Mouse (Mus musculus): ENCODE data around the gene Tial1. TPM values are rescaled to one million over a fixed set of nuclear protein-coding genes. Genes with fewer than 3 reads are reported as not detected.

Tial1 gene
- polyA plus RNA-seq, 1 experiment, result 36.0 TPM

GRCm38 (mm10) chr7:128392071-128392971 lies 69.2 kb downstream of the Tial1 start:
- 0 out of 2 replicates have a peak overlapping the region, but pooled peaks have one; percentile 6 for H3K27ac ChIP-seq (ENCODE audit: control insufficient read depth, insufficient read depth, low read depth, low read length)
- peaks cover 11% of the 10 kb centered on the region for H3K4me1 ChIP-seq (ENCODE audit: control insufficient read depth, insufficient read depth, low read length)
- H3K27me3 ChIP-seq (ENCODE audit: control insufficient read depth, insufficient read depth, low read length), result no peaks in the 10 kb centered on the region
- H3K4me3 ChIP-seq (ENCODE audit: control insufficient read depth, low read depth, low read length), result no peak overlapping the region
- TF ChIP-seq CTCF (IDR thresholded peaks at IDR 0.05; ENCODE audit: control insufficient read depth, insufficient read depth, insufficient replicate concordance, low read depth, low read length) (no peak), POLR2A (IDR thresholded peaks at IDR 0.05; ENCODE audit: control insufficient read depth, low read depth, low read length) (no peak)
- no peaks in the 10 kb centered on the region for H3K36me3 ChIP-seq (ENCODE audit: control insufficient read depth, insufficient read depth, low read length)

- Histone ChIP-seq H3K36me3 (ENCODE audit: control insufficient read depth, insufficient read depth, low read length) (no peaks in the 10 kb centered on the region), H3K27ac (ENCODE audit: control insufficient read depth, insufficient read depth, low read depth, low read length) (no peak overlapping the region), H3K4me3 (ENCODE audit: control insufficient read depth, low read depth, low read length) (no peak overlapping the region), H3K4me1 (ENCODE audit: control insufficient read depth, insufficient read depth, low read length) (peaks cover 11% of the 10 kb centered on the region), H3K27me3 (ENCODE audit: control insufficient read depth, insufficient read depth, low read length) (no peaks in the 10 kb centered on the region)
- TF ChIP-seq CTCF (IDR thresholded peaks at IDR 0.05; ENCODE audit: control insufficient read depth, insufficient read depth, insufficient replicate concordance, low read depth, low read length) (no peak), POLR2A (IDR thresholded peaks at IDR 0.05; ENCODE audit: control insufficient read depth, low read depth, low read length) (no peak)
Measured at GRCm38 (mm10) chr7:128391267-128392057, 70.1 kb downstream of the Tial1 start.

Other genes with a start within 250 kb of the Tial1 start
- 11.4 and 12.1 TPM in 2 replicates for gene Armc5, start 224.4 kb downstream of the Tial1 start, polyA plus RNA-seq (2012; rRNA removed)
- 8.1 and 9.5 TPM in 2 replicates for gene 9130023H24Rik, start 223.7 kb downstream of the Tial1 start, polyA plus RNA-seq (2012; rRNA removed)
- 3.7 and 5.2 TPM in 2 replicates for gene Tgfb1i1, start 214.9 kb downstream of the Tial1 start, polyA plus RNA-seq (2012; rRNA removed)
- gene Slc5a2, start 196.1 kb downstream of the Tial1 start, polyA plus RNA-seq (2012; rRNA removed), result 1.2 and 2.0 TPM in 2 replicates
- 10.0 and 10.8 TPM in 2 replicates for gene BC017158, start 163.5 kb downstream of the Tial1 start, polyA plus RNA-seq (2012; rRNA removed)
- gene Rgs10, start 43.0 kb downstream of the Tial1 start, polyA plus RNA-seq (2012; rRNA removed), result 46.7 and 50.4 TPM in 2 replicates
- gene Bag3, start 61.9 kb upstream of the Tial1 start, polyA plus RNA-seq (2012; rRNA removed), result 18.1 and 21.1 TPM in 2 replicates
- gene Inpp5f, start 149.6 kb upstream of the Tial1 start, polyA plus RNA-seq (2012; rRNA removed), result 1.4 and 1.5 TPM in 2 replicates

All from testis, adult 2 months (tissue).